In genomic region chr12:25363341-25363740, GRCm38 (mm10) we compare ENCODE assay signal across 26 mouse cellular contexts.
DNase-seq lines count a peak whose midpoint lies in the region; ATAC-seq and TF ChIP-seq lines count a peak whose summit lies in the region.
"Had no signal": no experiment of that assay in that cellular context is flagged by ENCODE, and none has a peak within 500 bp of the region (broad histone marks: within the 10 kb centered on the region; RNA-seq: fewer than 3 reads in every experiment).

No protein-coding gene starts in this region.

- no peaks in the 10 kb centered on the region for H3K9me3 ChIP-seq in midbrain, embryonic 11.5 days (ENCODE audit: control insufficient read depth, low read length)
- no peaks in the 10 kb centered on the region for H3K9me3 ChIP-seq in midbrain, postnatal 0 days (ENCODE audit: low read length)
- H3K9me3 ChIP-seq: embryonic facial prominence, embryonic 12.5 days; embryonic facial prominence, embryonic 15.5 days; heart, embryonic 13.5 days; hindbrain, embryonic 10.5 days; hindbrain, embryonic 13.5 days; intestine, embryonic 15.5 days had no signal

- H3K4me2 ChIP-seq in midbrain, embryonic 11.5 days, result no peak overlapping the region
- H3K4me2 ChIP-seq in midbrain, postnatal 0 days (ENCODE audit: low read depth, low read length, poor library complexity, severe bottlenecking), result no peak overlapping the region
- H3K4me2 ChIP-seq: embryonic facial prominence, embryonic 12.5 days; embryonic facial prominence, embryonic 15.5 days; heart, embryonic 13.5 days; hindbrain, embryonic 13.5 days; intestine, embryonic 15.5 days had no signal

- no peak overlapping the region for H3K27ac ChIP-seq in midbrain, embryonic 11.5 days (ENCODE audit: low read depth, low read length)
- H3K27ac ChIP-seq in midbrain, postnatal 0 days (ENCODE audit: low read depth, low read length), result no peak overlapping the region
- H3K27ac ChIP-seq: embryonic facial prominence, embryonic 12.5 days; embryonic facial prominence, embryonic 15.5 days; gastrocnemius, adult 2 months; heart, embryonic 13.5 days; hindbrain, embryonic 10.5 days; hindbrain, embryonic 13.5 days; intestine, embryonic 15.5 days had no signal

- TF ChIP-seq CTCF in midbrain, postnatal 0 days (IDR thresholded peaks at IDR 0.05), result no peak

- no peaks in the 10 kb centered on the region for H3K36me3 ChIP-seq in midbrain, embryonic 11.5 days (ENCODE audit: control insufficient read depth, insufficient read depth, low read length)
- H3K36me3 ChIP-seq in midbrain, postnatal 0 days (ENCODE audit: insufficient read depth, low read length), result no peaks in the 10 kb centered on the region
- H3K36me3 ChIP-seq: embryonic facial prominence, embryonic 12.5 days; embryonic facial prominence, embryonic 15.5 days; heart, embryonic 13.5 days; hindbrain, embryonic 10.5 days; hindbrain, embryonic 13.5 days; intestine, embryonic 15.5 days had no signal

- H3K4me3 ChIP-seq in midbrain, embryonic 11.5 days (ENCODE audit: low read depth, low read length), result no peak overlapping the region
- no peak overlapping the region for H3K4me3 ChIP-seq in midbrain, postnatal 0 days (ENCODE audit: low read depth, low read length)
- H3K4me3 ChIP-seq: embryonic facial prominence, embryonic 12.5 days; embryonic facial prominence, embryonic 15.5 days; gastrocnemius, adult 2 months; heart, embryonic 13.5 days; hindbrain, embryonic 10.5 days; hindbrain, embryonic 13.5 days; intestine, embryonic 15.5 days had no signal

- intact Hi-C loops in heart, postnatal 36 days (cut with DNase I), result loop anchor here (5.0 kb wide), 1 partner anchor 271 kb away; no protein-coding TSS in a partner anchor
- intact Hi-C loops in heart, postnatal 14 days (cut with DNase I), result no loop called here
- intact Hi-C loops in heart, postnatal 25 days (cut with DNase I), result loop anchor here (5.0 kb wide), 1 partner anchor 271 kb away; no protein-coding TSS in a partner anchor

- no peaks in the 10 kb centered on the region for H3K4me1 ChIP-seq in midbrain, embryonic 11.5 days (ENCODE audit: control insufficient read depth, insufficient read depth, low read length)
- no peaks in the 10 kb centered on the region for H3K4me1 ChIP-seq in midbrain, postnatal 0 days (ENCODE audit: insufficient read depth, low read length)
- H3K4me1 ChIP-seq: embryonic facial prominence, embryonic 12.5 days; embryonic facial prominence, embryonic 15.5 days; heart, embryonic 13.5 days; intestine, embryonic 15.5 days had no signal

- no peak overlapping the region for H3K9ac ChIP-seq in midbrain, embryonic 11.5 days (ENCODE audit: low read length)
- no peak overlapping the region for H3K9ac ChIP-seq in midbrain, postnatal 0 days (replicated peaks; ENCODE audit: low read length, poor library complexity, severe bottlenecking)
- H3K9ac ChIP-seq: embryonic facial prominence, embryonic 12.5 days; embryonic facial prominence, embryonic 15.5 days; forebrain, postnatal 0 days; heart, embryonic 13.5 days; hindbrain, embryonic 13.5 days; intestine, embryonic 15.5 days had no signal

- WGBS in midbrain, embryonic 11.5 days, result 91% methylated on average over 3 of the region's 3 CpGs
- WGBS in midbrain, postnatal 0 days, result 97% methylated on average over 3 of the region's 3 CpGs

- no peak for ATAC-seq in midbrain, embryonic 11.5 days (ENCODE audit: low FRiP score)
- no peak for ATAC-seq in midbrain, postnatal 0 days (ENCODE audit: low FRiP score)
- ATAC-seq: CD4-positive, CD25-positive, alpha-beta regulatory T cell, adult 4 months; forebrain, embryonic 14.5 days; forebrain, postnatal 0 days; hindbrain, embryonic 16.5 days; intestine, embryonic 15.5 days had no signal

- peak; percentile 30 to 38 for DNase-seq in heart, adult 18-20 months
- no peak for DNase-seq in heart, postnatal 36 days
- DNase-seq in heart, postnatal 14 days, result peak; percentile 24 to 36
- DNase-seq in heart, postnatal 25 days (ENCODE audit: low spot score), result no peak
- DNase-seq in midbrain, embryonic 11.5 days (ENCODE audit: low spot score, missing footprints), result peak; percentile 60
- DNase-seq in midbrain, postnatal 0 days (ENCODE audit: low spot score), result no peak
- no peak for DNase-seq in left cerebral cortex, adult 9 months (ENCODE audit: low spot score in 2 of 2)
- DNase-seq: adrenal gland, adult 2 months; adrenal gland, postnatal 14 days; cerebellum, adult 11 months; cerebellum, adult 2 months; cerebellum, adult 9-11 months; cerebellum, postnatal 25 days; forebrain, postnatal 0 days; gastrocnemius, adult 2 months; gastrocnemius, postnatal 36 days; kidney, adult 18-20 months had no signal

- no peaks in the 10 kb centered on the region for H3K27me3 ChIP-seq in midbrain, embryonic 11.5 days (ENCODE audit: control insufficient read depth, insufficient read depth, low read length)
- H3K27me3 ChIP-seq in midbrain, postnatal 0 days (ENCODE audit: insufficient read depth, low read length), result no peaks in the 10 kb centered on the region
- H3K27me3 ChIP-seq: embryonic facial prominence, embryonic 12.5 days; embryonic facial prominence, embryonic 15.5 days; heart, embryonic 13.5 days; hindbrain, embryonic 13.5 days; intestine, embryonic 15.5 days had no signal

Comparison
In these comparisons a context has a peak if more than half of its experiments do, and no peak if none do; other contexts are left out.
1. DNase-seq: peak in heart, adult 18-20 months (2 of 2), heart, postnatal 14 days (2 of 2) and midbrain, embryonic 11.5 days (single experiment); none in heart, postnatal 36 days (0 of 2), heart, postnatal 25 days (single experiment), midbrain, postnatal 0 days (single experiment) and left cerebral cortex, adult 9 months (0 of 2).